In genomic region chr10:43742085-43743054, GRCm38 (mm10) we compare ENCODE assay signal across 8 mouse cellular contexts.
DNase-seq lines count a peak whose midpoint lies in the region; ATAC-seq and TF ChIP-seq lines count a peak whose summit lies in the region.

No protein-coding gene starts in this region.

- peak; percentile 19 for DNase-seq in adrenal gland, adult 2 months
- no peak for DNase-seq in adrenal gland, postnatal 25 days
- peak; percentile 86 for DNase-seq in CH12.LX (ENCODE audit: extremely low read depth)
- no peak for DNase-seq in kidney, adult 9 months
- DNase-seq in right cerebral cortex, postnatal 36 days (ENCODE audit: low spot score in 2 of 2), result no peak

- in situ Hi-C loops in CH12.LX (cut with MboI; ENCODE audit: low pct_ligation_motif_present, low pct_unique_long_range_greater_than_20kb, low sequenced_read_pairs), result loop anchor here (5.0 kb wide), 3 partner anchors 80 to 175 kb away; partner anchors contain the start of gene Cd24a

- TF ChIP-seq POLR2A in CH12.LX (IDR thresholded peaks at IDR 0.05; ENCODE audit: low read depth, low read length), result peak; percentile 65

- peaks cover 34 to 57% of the 10 kb centered on the region in 2 experiments for H3K4me1 ChIP-seq in CH12.LX (ENCODE audit: control insufficient read depth in 1 of 2, insufficient read depth in 2 of 2)
- H3K4me1 ChIP-seq in forebrain, embryonic 13.5 days, result peaks cover 31% of the 10 kb centered on the region
- H3K4me1 ChIP-seq in liver, embryonic 12.5 days, result peaks cover 38% of the 10 kb centered on the region
- peaks cover 10% of the 10 kb centered on the region for H3K4me1 ChIP-seq in stomach, embryonic 14.5 days (ENCODE audit: control insufficient read depth, insufficient read depth, low read length)

- no peak for TF ChIP-seq EP300 in CH12.LX (IDR thresholded peaks at IDR 0.05; ENCODE audit: low read length)

- H3K4me3 ChIP-seq in CH12.LX (replicated peaks in 1 of 3; ENCODE audit: low read depth in 2 of 3, low read length in 2 of 3, poor library complexity in 1 of 3), result peak overlapping the region; percentile 39 to 63 (median 61)
- peak overlapping the region; percentile 22 for H3K4me3 ChIP-seq in forebrain, embryonic 13.5 days
- H3K4me3 ChIP-seq in liver, embryonic 12.5 days, result peak overlapping the region; percentile 35
- no peak overlapping the region for H3K4me3 ChIP-seq in stomach, embryonic 14.5 days (ENCODE audit: low read depth, low read length)

- no peaks in the 10 kb centered on the region for H3K27me3 ChIP-seq in CH12.LX (replicated peaks)
- no peaks in the 10 kb centered on the region for H3K27me3 ChIP-seq in forebrain, embryonic 13.5 days
- no peaks in the 10 kb centered on the region for H3K27me3 ChIP-seq in liver, embryonic 12.5 days (replicated peaks)
- no peaks in the 10 kb centered on the region for H3K27me3 ChIP-seq in stomach, embryonic 14.5 days (ENCODE audit: control insufficient read depth, insufficient read depth, low read length)

- H3K4me2 ChIP-seq in CH12.LX (ENCODE audit: insufficient read depth, low read depth, poor library complexity, severe bottlenecking), result peak overlapping the region; percentile 86
- H3K4me2 ChIP-seq in forebrain, embryonic 13.5 days, result peak overlapping the region; percentile 54
- peak overlapping the region; percentile 68 for H3K4me2 ChIP-seq in liver, embryonic 12.5 days
- H3K4me2 ChIP-seq in stomach, embryonic 14.5 days (replicated peaks; ENCODE audit: low read depth, low read length), result peak overlapping the region; percentile 22; the same call in 1 of the 2 replicates

- no peak for TF ChIP-seq CTCF in CH12.LX (conservative IDR thresholded peaks at IDR 0.05 in 1 of 2, IDR thresholded peaks at IDR 0.05 in 1 of 2; ENCODE audit: low read depth in 2 of 2, low read length in 2 of 2)

- H3K79me2 ChIP-seq in CH12.LX (replicated peaks; ENCODE audit: control insufficient read depth, extremely low read depth, insufficient read depth, poor library complexity, severe bottlenecking), result peaks cover 20% of the 10 kb centered on the region

- H3K9me3 ChIP-seq in CH12.LX (replicated peaks; ENCODE audit: low read length), result no peaks in the 10 kb centered on the region
- H3K9me3 ChIP-seq in forebrain, embryonic 13.5 days (replicated peaks), result no peaks in the 10 kb centered on the region
- no peaks in the 10 kb centered on the region for H3K9me3 ChIP-seq in liver, embryonic 12.5 days (replicated peaks)
- H3K9me3 ChIP-seq in stomach, embryonic 14.5 days (ENCODE audit: control insufficient read depth, low read depth, low read length), result no peaks in the 10 kb centered on the region

- H3K27ac ChIP-seq in CH12.LX (ENCODE audit: insufficient read depth, low read depth), result peak overlapping the region; percentile 94
- peak overlapping the region; percentile 51 for H3K27ac ChIP-seq in forebrain, embryonic 13.5 days
- peak overlapping the region; percentile 23 for H3K27ac ChIP-seq in liver, embryonic 12.5 days
- H3K27ac ChIP-seq in stomach, embryonic 14.5 days (ENCODE audit: low read length), result no peak overlapping the region

- no peak; the same call in 1 of the 2 replicates for TF ChIP-seq RAD21 in CH12.LX (IDR thresholded peaks at IDR 0.05; ENCODE audit: low read depth, low read length)

- dilution Hi-C loops in CH12.LX (cut with MboI; ENCODE audit: extremely low pct_ligation_motif_present, extremely low pct_unique_long_range_greater_than_20kb, low sequenced_read_pairs), result no loop called here

- H3K36me3 ChIP-seq in CH12.LX (replicated peaks in 1 of 2; ENCODE audit: control insufficient read depth in 1 of 2, insufficient read depth in 1 of 2, low read length in 1 of 2), result peaks cover 0 to 11% of the 10 kb centered on the region in 2 experiments
- H3K36me3 ChIP-seq in forebrain, embryonic 13.5 days (ENCODE audit: poor library complexity, severe bottlenecking), result no peaks in the 10 kb centered on the region
- no peaks in the 10 kb centered on the region for H3K36me3 ChIP-seq in liver, embryonic 12.5 days
- no peaks in the 10 kb centered on the region for H3K36me3 ChIP-seq in stomach, embryonic 14.5 days (ENCODE audit: control insufficient read depth, insufficient read depth, low read length)

- 3% methylated on average over 15 of the region's 15 CpGs for WGBS in forebrain, embryonic 13.5 days
- 10% methylated on average over 15 of the region's 15 CpGs for WGBS in liver, embryonic 12.5 days (ENCODE audit: insufficient replicate concordance)
- whole genome bisulfite sequencing in stomach, embryonic 14.5 days, result 12% methylated on average over 15 of the region's 15 CpGs

- peak overlapping the region; percentile 28 for H3K9ac ChIP-seq in CH12.LX (ENCODE audit: insufficient read depth, low read depth)
- H3K9ac ChIP-seq in forebrain, embryonic 13.5 days, result no peak overlapping the region
- peak overlapping the region; percentile 49; the same call in 1 of the 2 replicates for H3K9ac ChIP-seq in liver, embryonic 12.5 days
- no peak overlapping the region for H3K9ac ChIP-seq in stomach, embryonic 14.5 days (replicated peaks; ENCODE audit: low read depth, low read length)

- ATAC-seq in forebrain, embryonic 13.5 days, result peak; percentile 84
- ATAC-seq in liver, embryonic 12.5 days, result peak; percentile 67
- peak; percentile 43; the same call in 1 of the 2 replicates for ATAC-seq in stomach, embryonic 14.5 days (ENCODE audit: insufficient number of reproducible peaks, insufficient read depth, low FRiP score, low read depth)

TF ChIP-seq in CH12.LX, 34 proteins besides CTCF, POLR2A, EP300 and RAD21:
- TF ChIP-seq GABPA (IDR thresholded peaks at IDR 0.05; ENCODE audit: insufficient replicate concordance, low read depth, low read length) (no peak), CHD1 (IDR thresholded peaks at IDR 0.05; ENCODE audit: low read depth, low read length) (no peak), JUN (IDR thresholded peaks at IDR 0.05; ENCODE audit: insufficient read depth, low read depth, low read length) (no peak), ZKSCAN1 (IDR thresholded peaks at IDR 0.05; ENCODE audit: borderline replicate concordance, low read depth, low read length) (no peak), TBP (conservative IDR thresholded peaks at IDR 0.05; ENCODE audit: low read depth, low read length) (no peak), NELFE (IDR thresholded peaks at IDR 0.05; ENCODE audit: low read depth, low read length) (no peak; the same call in 1 of the 2 replicates), USF1 (IDR thresholded peaks at IDR 0.05; ENCODE audit: low read depth, low read length) (peak; percentile 91), KAT2A (IDR thresholded peaks at IDR 0.05; ENCODE audit: insufficient replicate concordance, low read length) (no peak), USF2 (conservative IDR thresholded peaks at IDR 0.05; ENCODE audit: low read depth, low read length) (peak; percentile 87), ZMIZ1 (IDR thresholded peaks at IDR 0.05; ENCODE audit: low read depth, low read length) (no peak), NRF1 (IDR thresholded peaks at IDR 0.05; ENCODE audit: low read depth, low read length) (no peak), SMC3 (IDR thresholded peaks at IDR 0.05; ENCODE audit: low read depth, low read length) (no peak), E2F4 (IDR thresholded peaks at IDR 0.05; ENCODE audit: insufficient replicate concordance, low read depth, low read length) (no peak), MAZ (IDR thresholded peaks at IDR 0.05; ENCODE audit: low read depth, low read length) (peak; percentile 45; the same call in 1 of the 2 replicates), ETS1 (conservative IDR thresholded peaks at IDR 0.05; ENCODE audit: low read depth, low read length) (peak; percentile 75), TCF12 (IDR thresholded peaks at IDR 0.05; ENCODE audit: low read depth, low read length) (peak; percentile 70), MAX (IDR thresholded peaks at IDR 0.05; ENCODE audit: low read length) (peak; percentile 68; the same call in 1 of the 2 replicates), JUND (conservative IDR thresholded peaks at IDR 0.05; ENCODE audit: low read depth, low read length) (no peak), RCOR1 (conservative IDR thresholded peaks at IDR 0.05; ENCODE audit: low read depth, low read length) (no peak), MYC (IDR thresholded peaks at IDR 0.05; ENCODE audit: low read depth, low read length) (peak; percentile 1; the same call in 1 of the 2 replicates), HCFC1 (IDR thresholded peaks at IDR 0.05; ENCODE audit: low read depth, low read length) (peak; percentile 1; the same call in 1 of the 2 replicates), POLR2AphosphoS2 (IDR thresholded peaks at IDR 0.05; ENCODE audit: low read depth, low read length) (no peak; the same call in 1 of the 2 replicates), ELF1 (IDR thresholded peaks at IDR 0.05; ENCODE audit: low read depth, low read length) (no peak; the same call in 1 of the 2 replicates), ZC3H11A (IDR thresholded peaks at IDR 0.05; ENCODE audit: low read depth, low read length) (no peak), IRF4 (IDR thresholded peaks at IDR 0.05; ENCODE audit: low read depth, low read length) (peak; percentile 29; the same call in 1 of the 2 replicates), MAFK (IDR thresholded peaks at IDR 0.05; ENCODE audit: insufficient replicate concordance, low read length) (no peak), MXI1 (IDR thresholded peaks at IDR 0.05; ENCODE audit: low read depth, low read length) (peak; percentile 24; the same call in 1 of the 2 replicates), BHLHE40 (IDR thresholded peaks at IDR 0.05; ENCODE audit: low read depth, low read length) (peak; percentile 98), UBTF (IDR thresholded peaks at IDR 0.05; ENCODE audit: low read depth, low read length) (no peak), MEF2A (IDR thresholded peaks at IDR 0.05; ENCODE audit: borderline replicate concordance, low read depth, low read length) (0 out of 2 replicates have a peak, but pooled peaks have one; percentile 27), PAX5 (IDR thresholded peaks at IDR 0.05; ENCODE audit: low read length) (no peak), SIN3A (IDR thresholded peaks at IDR 0.05; ENCODE audit: low read length) (no peak; the same call in 1 of the 2 replicates), ZNF384 (IDR thresholded peaks at IDR 0.05; ENCODE audit: low read depth, low read length) (peak; percentile 28), CHD2 (IDR thresholded peaks at IDR 0.05; ENCODE audit: low read length) (peak; percentile 92)

Comparison
In these comparisons a context has a peak if more than half of its experiments do, and no peak if none do; other contexts are left out.
1. DNase-seq: peak in adrenal gland, adult 2 months (single experiment) and CH12.LX (single experiment); none in adrenal gland, postnatal 25 days (single experiment), kidney, adult 9 months (single experiment) and right cerebral cortex, postnatal 36 days (0 of 2).
2. H3K4me2 ChIP-seq: peak in every context shown above with its lines; median percentile 86 in CH12.LX; 68 in liver, embryonic 12.5 days; 54 in forebrain, embryonic 13.5 days; 22 in stomach, embryonic 14.5 days.
3. H3K9ac ChIP-seq: peak in CH12.LX (single experiment) and liver, embryonic 12.5 days (single experiment); none in forebrain, embryonic 13.5 days (single experiment) and stomach, embryonic 14.5 days (single experiment).
4. Peak in every context shown above with its lines, with median percentiles within 50 percentile points of each other: ATAC-seq.